Mouse (Mus musculus) erythroid progenitor cell, adult 5-6 weeks (primary cell): Measurements from ENCODE around the gene Chst3. TPM values are rescaled to one million over a fixed set of nuclear protein-coding genes. Genes with fewer than 3 reads are reported as not detected.
"Not testable (repeated sequence)": the region's sequence is repeated elsewhere in the genome, so short reads cannot be mapped to it uniquely, and the experiment has no call there.

Source experiments
- ATAC-seq: replicated peaks from 2 replicates; pipeline ENCODE4 v1.8.0; 2016; ENCODE audit warnings: moderate number of reproducible peaks, mild to moderate bottlenecking, moderate TSS enrichment, inconsistent platforms; ENCODE audit not compliant: poor library complexity, low FRiP score, severe bottlenecking
- total RNA-seq, 2 experiments: library from RNA; stranded (forward) in 1 of 2; stranded (reverse) in 1 of 2; fragments of 150-400 nt in 1 of 2; fragments of 186-747, 209-891 nt in 1 of 2; gene quantifications; 2 replicates each; pipeline versions ENCODE4 v1.2.3 to v1.2.4; 2015 to 2017; ENCODE audit warnings: low replicate concordance in 2 of 2

Gene Chst3
- total RNA-seq, 2 experiments from 2014 or later, result 2.6 to 6.7 TPM

DNA sequence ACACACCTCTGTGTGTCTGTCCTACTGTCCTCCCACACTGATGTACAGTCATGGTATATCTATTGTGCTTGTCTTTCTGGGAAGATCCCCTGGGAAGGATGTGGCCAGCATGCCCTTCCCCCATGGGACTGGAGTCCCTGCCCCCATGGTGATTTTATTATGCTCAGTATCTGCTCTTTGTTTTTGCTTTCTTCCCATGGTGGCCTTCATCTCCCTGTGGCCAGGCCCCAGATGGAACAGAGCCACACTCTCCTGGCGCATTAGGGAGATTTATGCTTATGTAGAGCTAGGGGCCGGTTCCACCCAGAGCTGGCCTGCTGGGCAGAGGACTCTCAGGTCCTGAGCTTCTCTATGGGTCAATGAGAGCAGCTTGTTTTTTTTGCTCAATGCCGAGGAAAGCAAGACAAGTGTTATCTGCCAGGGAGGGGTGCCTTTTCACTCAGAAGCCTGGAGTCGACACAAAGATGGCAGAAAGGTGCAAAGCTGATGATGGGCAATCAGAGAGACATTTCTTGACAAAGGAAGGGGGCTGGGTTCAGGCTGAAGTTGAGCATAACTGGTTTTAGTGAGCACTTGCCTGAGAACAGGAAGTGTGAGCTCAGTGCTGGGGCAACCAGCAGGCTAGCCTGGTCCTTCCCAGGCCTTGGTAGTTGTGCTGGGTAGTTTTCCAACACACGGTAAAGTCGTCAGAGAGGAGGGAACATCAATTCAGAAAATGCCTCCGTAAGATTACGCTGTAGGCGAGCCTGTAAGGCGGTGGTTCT is 48.6 kb downstream of the Chst3 start:
- no peak for ATAC-seq

DNA sequence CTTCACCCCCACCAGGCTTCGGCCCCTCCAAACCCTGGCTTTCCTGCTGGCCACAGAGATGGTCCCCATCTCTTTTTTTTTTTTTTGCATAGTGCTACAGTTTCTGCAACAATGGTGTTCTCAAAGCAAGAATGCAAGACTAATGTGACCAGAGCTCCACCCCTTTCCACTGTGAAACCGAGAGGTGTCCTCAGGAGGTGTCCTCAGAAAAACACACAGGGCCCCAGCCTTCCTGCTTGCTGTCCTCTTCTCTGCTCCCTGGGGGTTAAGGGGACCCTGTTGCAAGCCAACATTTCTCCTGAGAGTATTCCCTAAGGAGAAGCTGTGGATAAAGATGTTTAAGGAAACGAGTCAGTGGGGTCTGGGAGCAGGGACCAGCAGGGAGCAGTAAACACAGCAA is 50.1 kb downstream of the Chst3 start:
- no peak for ATAC-seq

GRCm38 (mm10) chr10:60168306-60168705 is 50.8 kb downstream of the Chst3 start:
- no peak for ATAC-seq

- no peak for ATAC-seq
Observed at GRCm38 (mm10) chr10:60166068-60166467, 53.0 kb downstream of the Chst3 start.

DNA sequence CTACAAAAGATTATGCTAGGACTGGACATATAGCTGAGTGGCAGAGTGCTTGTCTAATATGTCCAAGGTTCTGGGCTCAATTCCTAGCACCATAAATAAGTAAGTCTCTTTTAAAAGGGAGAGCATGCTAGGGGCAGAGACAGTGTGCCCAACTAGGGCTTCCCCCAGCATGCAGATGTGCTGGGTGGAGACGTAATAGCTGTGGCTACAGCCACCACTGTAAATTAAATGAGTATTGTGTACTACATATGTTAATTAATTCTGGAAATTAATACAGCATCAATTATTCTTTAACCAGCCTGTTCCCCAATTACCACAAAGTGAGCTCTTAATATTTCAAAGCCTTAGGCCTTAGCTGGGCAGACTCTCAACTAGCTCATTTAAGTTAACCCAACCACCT is 54.2 kb downstream of the Chst3 start:
- no peak for ATAC-seq

- no peak for ATAC-seq
Observed at GRCm38 (mm10) chr10:60162973-60163255, 56.1 kb downstream of the Chst3 start.

GRCm38 (mm10) chr10:60162184-60162972 is 56.7 kb downstream of the Chst3 start:
- ATAC-seq, result not testable (repeated sequence)

DNA sequence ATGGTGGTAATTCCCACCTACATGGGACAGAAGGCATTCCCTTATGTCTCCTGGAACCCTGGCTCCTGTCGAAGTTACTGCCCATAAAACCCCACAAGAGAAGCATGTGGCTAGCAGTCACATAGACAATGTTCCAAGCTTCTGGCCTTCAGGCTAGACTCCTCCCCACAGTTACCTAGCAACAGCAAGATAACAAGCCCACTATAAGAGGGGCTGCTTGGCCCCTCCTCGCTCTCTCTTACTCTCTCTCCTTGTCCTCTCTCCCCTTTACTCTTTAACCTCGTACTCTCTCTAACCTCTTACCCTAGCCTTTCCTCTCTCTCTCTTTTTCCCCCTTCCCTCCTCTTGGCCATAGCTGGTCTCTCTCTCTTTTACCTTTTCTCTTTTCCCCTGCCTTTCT is 57.7 kb downstream of the Chst3 start:
- not testable (repeated sequence) for ATAC-seq

- ATAC-seq, result no peak
Observed at GRCm38 (mm10) chr10:60158144-60158543, 60.9 kb downstream of the Chst3 start.

GRCm38 (mm10) chr10:60156016-60156415 is 63.0 kb downstream of the Chst3 start:
- no peak for ATAC-seq

DNA sequence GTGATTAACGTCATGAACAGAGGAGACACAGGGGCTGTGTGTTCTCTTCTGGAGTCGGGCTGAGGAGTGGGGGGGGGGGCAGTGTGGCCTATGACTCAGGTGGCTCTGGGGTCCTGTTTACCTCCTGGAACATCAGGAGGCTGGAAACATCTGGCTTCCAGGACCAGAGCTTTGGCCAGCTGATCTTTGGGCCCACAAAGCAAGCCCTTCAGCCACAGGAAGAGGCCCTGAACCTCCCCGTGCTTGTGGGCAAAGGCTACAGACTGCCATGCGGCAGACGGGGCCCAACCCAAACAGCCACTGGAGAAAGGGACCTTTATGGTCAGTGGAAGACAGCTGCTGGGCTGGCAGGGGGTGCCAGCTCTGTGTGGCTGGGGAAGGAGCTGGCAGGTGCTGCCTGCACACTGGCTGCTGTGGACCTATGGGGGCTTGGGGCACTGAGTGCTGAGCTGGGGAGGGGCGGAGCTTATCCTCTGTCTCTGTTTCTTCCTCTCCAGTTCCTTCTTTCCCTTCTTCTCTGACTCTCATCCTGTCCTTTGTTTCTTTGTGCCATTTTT is 67.9 kb downstream of the Chst3 start:
- ATAC-seq, result no peak

DNA sequence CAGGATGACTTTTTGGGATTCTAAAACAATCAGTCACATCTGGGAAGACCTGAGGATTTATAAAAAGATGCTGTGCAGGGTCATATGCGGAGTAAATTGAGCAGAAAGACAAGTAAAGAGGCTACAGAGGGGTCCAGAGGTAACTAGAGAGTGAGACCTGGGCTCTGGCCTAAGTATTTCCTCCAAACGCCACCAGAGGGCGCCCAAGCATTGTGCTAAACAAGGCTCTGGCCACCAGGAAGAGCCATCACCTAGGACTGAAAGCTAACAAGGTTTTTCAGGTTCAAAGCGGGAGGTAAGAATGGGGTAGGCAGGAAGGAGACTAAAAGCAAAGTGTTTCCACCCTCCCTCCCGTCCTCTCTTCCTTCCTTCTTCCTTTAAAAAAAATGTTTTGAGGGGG is 71.0 kb downstream of the Chst3 start:
- ATAC-seq, result peak; percentile 82

DNA sequence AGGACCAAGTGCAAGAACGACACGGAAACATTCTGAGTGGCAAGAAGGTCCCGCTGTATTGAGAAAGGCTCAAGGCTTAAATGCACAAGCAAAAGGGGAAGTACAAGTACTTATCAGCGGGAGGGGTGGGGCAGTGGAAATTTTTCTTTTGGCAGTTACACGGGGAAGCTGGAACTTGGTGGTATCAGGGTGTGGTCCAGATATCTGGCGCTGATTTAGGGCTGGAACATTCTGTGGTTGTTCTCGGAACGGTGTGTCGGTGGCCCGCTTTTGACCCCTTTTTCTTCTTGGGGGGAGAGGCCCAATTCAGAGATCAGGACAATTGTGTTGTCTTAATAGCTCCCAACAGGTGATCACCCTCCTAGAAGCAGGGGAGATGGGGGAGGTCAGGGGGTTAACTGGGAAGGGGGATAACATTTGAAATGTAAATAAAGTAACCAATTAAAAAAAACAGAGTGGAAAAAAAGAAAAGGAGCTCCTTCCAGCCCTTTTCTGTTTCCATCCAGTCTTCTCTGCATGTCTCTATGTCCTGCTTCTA is 71.5 kb downstream of the Chst3 start:
- not testable (repeated sequence) for ATAC-seq

GRCm38 (mm10) chr10:60141656-60142160 is 77.4 kb downstream of the Chst3 start:
- ATAC-seq, result no peak

- no peak for ATAC-seq
Observed at GRCm38 (mm10) chr10:60140751-60141150, 78.3 kb downstream of the Chst3 start.

GRCm38 (mm10) chr10:60138680-60139079 is 80.4 kb downstream of the Chst3 start:
- no peak for ATAC-seq

DNA sequence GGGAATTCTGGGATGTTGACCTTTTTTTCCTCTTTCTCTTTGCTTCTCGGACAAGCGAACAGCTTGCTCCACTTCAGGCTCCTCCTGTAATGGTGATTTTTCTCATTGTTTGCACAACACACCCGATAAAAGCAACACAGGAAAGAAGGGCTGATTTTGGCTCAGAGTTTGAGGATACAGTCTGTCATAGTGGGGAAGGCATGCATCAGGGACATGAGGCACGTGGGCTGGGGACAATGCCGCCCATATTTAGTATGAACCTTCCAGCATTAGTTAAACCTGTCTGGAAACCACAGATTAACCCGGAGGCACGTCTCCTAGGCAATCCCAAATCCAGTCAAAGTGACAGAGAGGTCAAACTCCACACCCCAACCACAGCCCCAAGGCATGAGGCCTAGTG is 82.1 kb downstream of the Chst3 start:
- no peak for ATAC-seq

DNA sequence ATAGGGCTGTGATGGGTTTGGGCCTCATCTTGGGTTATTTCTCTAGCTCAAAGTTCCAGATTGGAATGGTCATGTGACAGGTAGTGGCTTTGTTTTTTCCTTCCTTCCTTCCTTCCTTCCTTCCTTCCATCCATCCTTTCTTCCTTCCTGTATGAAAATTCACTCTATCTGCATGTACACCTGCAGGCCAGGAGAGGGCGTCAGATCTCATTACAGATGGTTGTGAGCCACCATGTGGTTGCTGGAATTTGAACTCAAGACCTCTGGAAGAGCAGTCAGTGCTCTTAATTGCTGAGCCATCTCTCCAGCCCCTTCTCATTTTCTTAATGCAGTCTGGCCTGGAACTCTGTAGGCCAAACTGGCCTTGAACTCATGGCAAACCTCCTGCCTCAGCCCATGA is 83.0 kb downstream of the Chst3 start:
- not testable (repeated sequence) for ATAC-seq

- no peak for ATAC-seq
Observed at GRCm38 (mm10) chr10:60134201-60134600, 84.9 kb downstream of the Chst3 start.

- no peak for ATAC-seq
Observed at GRCm38 (mm10) chr10:60133501-60133900, 85.6 kb downstream of the Chst3 start.
